Mouse (Mus musculus) B cell, adult 2 months (primary cell): ENCODE data around the gene Fam173a.

ENCODE experiments used
- DNase-seq, 2 experiments: peaks; one replicate each; pipeline ENCODE4 v3.0.0; 2022

Fam173a gene

GRCm38 (mm10) chr17:25796951-25797369 is 4.3 kb upstream of the Fam173a start, which contains the start of gene Metrn:
Metrn (minus strand) TSS chr17:25797136.
- DNase-seq: peak; percentile 83 to 84

DNA sequence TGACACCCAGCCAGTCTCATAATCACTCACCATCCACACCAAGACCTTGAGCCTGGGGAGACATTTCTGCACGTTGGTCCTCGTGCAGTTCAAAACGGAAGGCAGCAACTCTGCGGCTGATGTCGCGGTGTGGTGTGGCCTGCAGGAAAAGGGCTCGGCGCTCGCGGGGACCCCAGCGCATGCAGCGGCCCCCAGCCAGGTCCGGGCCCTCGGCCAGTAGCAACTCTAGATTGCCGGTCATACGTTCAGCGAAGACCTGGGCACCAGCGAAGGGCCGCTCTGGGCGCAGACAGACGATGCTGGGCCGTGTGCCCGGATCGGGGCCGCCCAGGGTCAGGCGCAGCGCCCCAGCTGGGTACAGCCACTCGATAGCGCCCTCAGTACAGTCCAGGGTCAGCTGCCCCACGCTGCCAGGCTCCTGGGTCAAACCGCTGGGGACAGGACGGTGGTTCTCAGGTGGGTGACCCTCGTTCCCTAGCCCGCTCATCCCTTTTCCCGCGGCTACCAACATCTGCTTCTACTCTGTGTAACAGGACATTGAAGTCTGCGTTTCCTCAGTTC is 3.6 kb upstream of the Fam173a start:
- DNase-seq: no peak

DNA sequence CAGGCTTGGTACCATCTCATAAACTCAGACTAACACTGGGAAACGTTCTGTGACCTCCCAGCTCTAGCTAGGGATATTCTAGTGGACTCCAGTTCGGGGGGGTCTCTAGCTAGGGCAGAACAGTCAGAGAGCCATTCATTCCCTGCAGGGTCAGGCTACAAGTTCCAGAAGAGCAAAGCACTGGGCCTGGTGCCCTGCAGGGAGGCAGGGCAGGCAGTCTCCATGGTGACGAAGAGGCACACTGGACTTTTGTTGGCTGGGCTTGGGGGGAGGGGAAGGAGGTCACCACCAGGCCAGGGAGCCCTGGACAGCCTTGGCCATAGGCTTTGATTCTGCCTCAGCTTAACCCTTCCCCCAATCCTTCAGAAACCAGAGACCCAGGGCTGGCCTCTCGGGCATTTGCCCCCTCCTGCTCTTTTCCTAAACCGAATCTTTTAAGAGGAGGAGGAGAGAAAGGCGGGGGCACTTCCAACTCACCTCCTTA is 3.0 kb upstream of the Fam173a start, which contains the start of gene AC134908.4:
Gene AC134908.4, minus strand, starts transcription at position 51 of the 484 bp plus-strand sequence.
- no peak for DNase-seq

DNA sequence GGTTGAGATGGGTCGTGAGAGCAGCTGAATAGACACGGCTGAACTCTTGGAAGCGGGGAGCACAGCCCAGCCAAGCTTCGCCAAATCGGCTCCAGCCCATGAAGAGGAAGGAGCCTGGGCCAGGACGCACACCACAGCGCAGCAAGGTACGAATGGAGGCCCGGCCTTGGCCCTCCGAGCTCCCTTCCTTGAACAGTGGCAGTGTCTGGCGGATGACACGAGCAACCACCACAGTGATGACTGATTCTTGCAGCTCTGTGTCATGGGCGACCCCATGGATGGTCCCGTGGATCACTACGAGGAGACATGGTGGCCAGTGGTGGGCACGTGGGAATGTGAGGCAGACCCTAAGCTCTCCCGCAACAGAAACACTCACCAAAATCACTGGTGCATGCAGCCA is 2.3 kb upstream of the Fam173a start:
- no peak for DNase-seq

DNA sequence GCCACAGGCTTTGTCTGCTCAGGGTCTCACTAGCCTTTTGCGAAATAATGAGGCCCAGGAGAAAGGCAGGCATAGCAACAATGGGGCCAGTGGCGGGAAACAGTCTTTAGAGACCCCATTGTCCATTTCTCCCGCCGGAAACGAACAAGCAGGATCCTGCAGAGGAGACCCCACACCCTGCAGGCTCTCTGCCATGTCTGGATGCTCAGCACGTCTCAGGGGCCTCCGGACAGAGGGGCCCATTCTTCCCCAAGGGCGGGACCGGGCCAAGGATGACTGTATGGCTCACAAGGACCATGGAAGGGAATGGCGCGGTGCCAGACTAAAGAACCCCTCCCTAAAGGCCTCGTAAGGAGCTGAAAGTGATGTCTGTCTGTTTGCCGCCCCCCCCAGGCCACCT is 1.5 kb upstream of the Fam173a start:
- no peak for DNase-seq

- peak; percentile 90 to 91 for DNase-seq
Measured at GRCm38 (mm10) chr17:25791843-25792527, 716 bp downstream of the Fam173a start.

DNA sequence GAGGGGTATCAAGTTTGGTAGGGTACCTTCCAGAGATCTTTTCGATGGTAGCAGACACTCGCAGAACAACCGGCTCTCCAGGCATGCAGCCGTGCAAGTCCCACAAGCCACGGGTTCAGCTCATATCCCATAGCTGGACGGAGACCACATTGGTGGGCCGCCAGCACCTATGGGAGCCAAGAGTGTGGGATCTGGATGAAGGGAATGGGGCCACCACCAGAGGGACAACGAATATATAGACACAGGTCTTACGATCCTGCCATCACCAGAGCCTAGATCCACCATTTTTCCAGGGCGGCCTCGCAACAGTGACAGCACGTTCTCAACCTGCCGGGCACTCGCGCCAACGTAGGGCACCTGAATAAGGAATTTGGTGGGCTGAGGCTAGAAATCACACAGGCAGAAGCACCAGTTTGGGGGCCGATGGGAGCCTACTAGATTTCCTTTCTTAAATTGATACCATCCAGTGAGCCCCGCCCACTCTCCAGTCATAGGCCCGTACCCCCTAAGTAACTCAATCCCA is 1.3 kb downstream of the Fam173a start:
- DNase-seq: no peak

GRCm38 (mm10) chr17:25786781-25787504 is 5.8 kb downstream of the Fam173a start:
- no peak for DNase-seq

DNA sequence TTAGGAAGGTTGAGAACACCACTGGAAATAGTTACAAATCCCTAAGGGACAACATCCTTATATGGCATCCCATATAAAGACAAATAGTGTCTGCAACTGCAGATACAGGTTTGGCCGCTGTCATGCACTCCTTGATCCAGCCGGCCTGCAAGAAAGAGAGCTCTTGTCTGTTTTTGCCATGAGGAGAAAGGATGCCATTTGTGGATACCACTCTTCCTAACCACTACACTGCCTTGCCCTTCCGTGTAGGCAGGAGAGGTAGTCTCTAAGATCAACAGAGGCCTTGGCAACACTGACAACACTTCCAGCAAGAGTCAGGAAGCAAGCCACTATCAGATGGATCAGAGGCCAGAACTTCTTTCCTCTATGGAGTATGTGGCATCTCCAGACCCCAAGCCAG is 6.4 kb downstream of the Fam173a start, which contains the start of gene Ccdc78:
Gene Ccdc78, plus strand, starts transcription at position 301 of the 400 bp plus-strand sequence.
- DNase-seq: no peak

- peak; percentile 93 to 94 for DNase-seq
Measured at GRCm38 (mm10) chr17:25785281-25785745, 7.4 kb downstream of the Fam173a start, which contains the start of gene Haghl. Haghl (minus strand) TSS chr17:25785673.

DNA sequence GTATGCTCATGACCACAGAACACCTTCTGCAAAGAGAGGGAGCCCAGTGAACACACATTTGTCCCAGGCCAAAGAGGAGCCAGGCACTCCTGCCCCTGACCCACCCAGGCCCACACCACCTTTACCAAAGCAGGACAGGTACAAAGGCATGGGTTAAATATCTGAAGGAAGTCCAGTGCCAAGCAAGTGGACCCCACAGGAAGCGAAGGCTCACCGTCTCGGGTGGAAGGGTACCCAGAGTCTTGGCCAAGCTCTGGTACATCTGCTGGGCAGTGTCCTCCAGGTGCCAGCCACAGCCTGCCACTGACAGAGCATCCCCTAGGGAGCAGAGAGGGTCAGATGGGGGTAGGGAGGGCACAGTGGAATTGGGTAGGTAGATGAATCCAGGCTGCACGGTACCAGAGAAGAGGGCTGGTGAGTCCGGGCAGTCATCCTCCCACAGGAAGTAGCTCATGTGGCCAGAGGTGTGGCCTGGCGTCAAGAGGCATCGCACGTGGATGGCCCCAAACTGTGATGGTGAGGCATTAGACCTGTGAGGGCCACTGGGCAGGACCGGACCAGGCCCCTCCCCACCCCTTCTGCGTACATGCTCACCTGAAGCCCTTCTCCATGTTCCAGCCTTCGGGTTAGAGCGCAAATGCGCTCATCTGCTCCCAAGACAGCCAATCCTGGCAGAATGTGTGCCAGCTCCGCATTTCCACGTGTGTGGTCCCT is 8.7 kb downstream of the Fam173a start:
- DNase-seq: no peak

DNA sequence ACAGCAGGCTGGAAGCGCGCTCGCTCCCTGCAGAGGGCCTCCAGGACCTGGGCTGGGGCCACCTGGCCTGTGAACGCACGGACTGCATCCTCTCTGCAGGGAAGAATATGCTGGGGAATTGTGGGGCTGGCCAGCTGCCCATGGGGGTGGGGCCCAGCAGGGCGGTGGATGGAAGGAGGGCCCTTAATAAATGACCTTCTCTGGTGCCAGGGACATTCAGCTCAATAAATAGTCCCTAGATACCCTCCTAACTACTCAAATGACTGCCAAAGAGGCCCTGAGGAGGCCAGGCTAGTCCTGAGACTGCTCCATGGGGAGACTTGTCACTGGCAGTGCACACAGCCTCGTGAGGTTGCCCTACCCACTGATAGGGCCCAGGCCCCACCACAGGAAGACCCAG is 9.6 kb downstream of the Fam173a start:
- DNase-seq: no peak

GRCm38 (mm10) chr17:25781339-25781738 is 11.4 kb downstream of the Fam173a start:
- no peak for DNase-seq

DNA sequence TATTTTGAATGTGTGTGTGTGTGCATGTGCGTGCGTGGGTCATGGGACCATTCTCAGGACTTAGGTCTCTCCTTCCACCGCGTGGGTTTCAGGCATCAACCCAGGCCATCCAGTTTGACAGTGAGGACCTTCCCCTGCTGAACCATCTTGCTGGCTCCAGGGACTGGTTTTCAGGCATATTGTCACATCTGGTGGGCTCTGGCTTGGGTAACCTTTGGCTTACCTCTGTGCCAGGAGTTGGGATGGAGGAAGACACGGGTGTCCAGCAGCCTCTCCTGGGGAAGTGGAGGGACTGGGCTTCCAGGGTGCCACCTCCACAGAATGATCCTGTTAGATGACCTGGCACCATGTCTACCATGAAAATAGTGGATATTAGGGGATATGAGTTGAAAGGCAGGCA is 14.8 kb downstream of the Fam173a start:
- DNase-seq: no peak

DNA sequence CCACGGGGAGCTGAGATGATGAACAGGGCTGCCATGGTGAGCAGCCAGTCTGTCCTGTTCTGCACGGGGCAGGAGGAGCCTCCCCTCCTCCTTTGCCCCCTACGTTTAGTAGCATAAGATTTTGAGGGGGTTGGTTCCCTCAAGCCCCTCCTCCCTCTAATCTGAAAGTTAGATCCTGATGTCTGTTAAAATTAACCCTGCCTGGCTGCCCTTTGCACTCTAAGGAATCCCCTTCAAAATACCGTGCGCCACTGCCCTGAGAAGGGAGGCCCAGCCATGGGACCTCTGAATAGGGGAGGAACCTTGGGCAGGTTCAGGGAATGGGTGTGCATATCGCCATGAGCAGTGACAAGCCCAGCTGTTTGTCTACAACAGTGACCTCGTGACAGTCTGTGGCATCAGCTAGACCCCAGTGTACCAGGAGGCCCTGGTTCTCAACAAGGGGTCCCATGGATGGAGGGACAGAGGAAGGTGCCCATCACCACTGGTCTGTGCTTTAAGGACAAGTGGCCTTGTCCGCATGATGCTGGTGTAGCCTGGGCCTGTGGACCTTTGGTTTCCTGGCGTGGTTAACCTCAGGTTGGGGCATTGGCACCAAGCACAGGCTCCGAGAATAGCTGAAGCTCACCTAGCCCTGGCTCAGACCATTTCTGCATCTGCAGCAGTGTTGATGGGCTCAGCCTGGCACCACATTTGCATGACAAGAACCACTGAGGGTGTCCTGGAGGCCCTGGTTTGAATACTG is 17.2 kb downstream of the Fam173a start:
- DNase-seq: no peak

GRCm38 (mm10) chr17:25773549-25774120 is 19.1 kb downstream of the Fam173a start, which contains the start of gene Narfl:
Narfl (plus strand) TSS chr17:25773776.
- peak; percentile 97 for DNase-seq

- no peak for DNase-seq
Measured at GRCm38 (mm10) chr17:25769331-25769730, 23.4 kb downstream of the Fam173a start.

GRCm38 (mm10) chr17:25765886-25766285 is 26.8 kb downstream of the Fam173a start:
- no peak for DNase-seq

DNA sequence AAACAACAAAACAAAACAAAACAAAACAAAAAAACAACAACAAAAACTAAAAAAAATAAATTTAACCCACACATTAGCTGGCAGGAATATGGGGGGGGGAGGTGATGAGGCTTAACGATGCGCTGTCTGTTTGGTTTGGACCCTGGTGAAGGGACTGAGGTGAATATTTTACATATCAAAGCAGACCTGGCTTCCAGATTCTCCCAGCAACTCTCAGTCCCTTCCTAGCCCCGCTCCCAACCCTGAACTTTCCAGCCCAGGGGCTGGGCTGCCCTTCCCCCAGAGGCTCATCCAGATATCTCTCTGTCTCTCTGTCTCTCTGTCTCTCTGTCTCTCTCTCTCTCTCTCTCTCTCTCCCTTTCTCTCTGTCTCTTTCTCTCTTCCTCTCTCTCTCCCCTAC is 30.1 kb downstream of the Fam173a start:
- no peak for DNase-seq

DNA sequence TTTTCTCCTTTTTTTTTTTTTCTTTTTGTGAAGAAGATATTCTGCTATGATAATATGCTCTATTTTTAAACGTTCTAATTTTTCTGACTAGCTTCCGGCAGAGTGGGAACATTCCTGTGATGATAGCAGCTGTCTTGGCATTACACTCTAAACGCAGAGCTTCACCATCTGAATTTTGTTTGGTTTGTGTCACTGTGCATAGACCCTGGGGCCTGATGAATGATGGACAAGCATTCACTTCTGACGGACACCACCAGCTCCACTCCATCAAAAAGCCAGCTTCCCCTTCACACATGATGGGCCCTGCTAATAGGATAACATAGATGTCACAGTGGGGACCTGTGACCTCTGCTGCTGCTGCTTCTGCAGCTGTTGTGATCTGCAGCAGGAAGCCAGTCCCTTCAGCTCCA is 31.1 kb downstream of the Fam173a start:
- no peak for DNase-seq

- no peak for DNase-seq
Measured at GRCm38 (mm10) chr17:25760148-25760547, 32.6 kb downstream of the Fam173a start.
